Mouse (Mus musculus) heart, embryonic 15.5 days (tissue): ENCODE data around the gene Nupr1l. TPM values are rescaled to one million over a fixed set of nuclear protein-coding genes. Genes with fewer than 3 reads are reported as not detected.

ENCODE experiments used
- ATAC-seq: fragments of 200-750 bp; cut with Nextera tagmentation; replicated peaks from 2 replicates; pipeline ENCODE4 v1.8.0; 2017; ENCODE audit warnings: low read depth, moderate TSS enrichment; ENCODE audit not compliant: insufficient number of reproducible peaks, insufficient read depth, low FRiP score
- H3K27ac ChIP-seq: fragments of 300-500 bp; sonication (generic); 2 replicates; pipeline ENCODE4 v1.5.1; 2015; ENCODE audit warnings: mild to moderate bottlenecking, inconsistent platforms
- H3K27me3 ChIP-seq: fragments of 300-500 bp; sonication (generic); 2 replicates; pipeline ENCODE4 v1.6.1; 2015; ENCODE audit warnings: inconsistent platforms
- H3K36me3 ChIP-seq: fragments of 300-500 bp; sonication (generic); 2 replicates; pipeline ENCODE4 v1.6.1; 2015; ENCODE audit warnings: mild to moderate bottlenecking, inconsistent platforms
- H3K4me1 ChIP-seq: fragments of 300-500 bp; sonication (generic); replicated peaks from 2 replicates; pipeline ENCODE4 v1.6.1; 2015; ENCODE audit warnings: inconsistent platforms
- H3K4me2 ChIP-seq: fragments of 300-500 bp; sonication (generic); 2 replicates; pipeline ENCODE4 v1.6.1; 2015; ENCODE audit warnings: inconsistent platforms, mild to moderate bottlenecking, moderate library complexity
- H3K4me3 ChIP-seq: fragments of 300-500 bp; sonication (generic); 2 replicates; pipeline ENCODE4 v1.5.1; 2015; ENCODE audit warnings: mild to moderate bottlenecking, inconsistent platforms
- H3K9ac ChIP-seq: fragments of 300-500 bp; sonication (generic); 2 replicates; pipeline ENCODE4 v1.6.1; 2015; ENCODE audit warnings: mild to moderate bottlenecking, inconsistent platforms
- H3K9me3 ChIP-seq: fragments of 300-500 bp; sonication (generic); replicated peaks from 2 replicates; pipeline ENCODE4 v1.6.1; 2016; ENCODE audit warnings: inconsistent platforms
- WGBS: fragments of 180-500 bp; shearing (Covaris S2); methylation state at CpG from one replicate; pipeline ENCODE4 v1.1.7; 2015; ENCODE audit warnings: mixed read lengths; 5-methylcytosine and 5-hydroxymethylcytosine counted together
- polyA plus RNA-seq: library from polyadenylated mRNA; unstranded; fragments of >200 nt; fragmentation: Nextera tagmentation; extraction: Ambion mirVana; gene quantifications from 2 replicates; pipeline ENCODE4 v1.2.1, GENCODE M21; 2015

The Nupr1l gene
- polyA plus RNA-seq, 1 experiment from 2014 or later, result 2.8 TPM

- Histone ChIP-seq H3K4me3 (no peak overlapping the region), H3K4me1 (no peaks in the 10 kb centered on the region), H3K27me3 (no peaks in the 10 kb centered on the region), H3K4me2 (no peak overlapping the region), H3K36me3 (no peaks in the 10 kb centered on the region), H3K9me3 (no peaks in the 10 kb centered on the region), H3K9ac (no peak overlapping the region), H3K27ac (no peak overlapping the region)
- 72% methylated on average over 9 of the region's 9 CpGs for WGBS
- no peak for ATAC-seq
These were observed 10.4 kb downstream of the Nupr1l start for GRCm38 (mm10) chr5:129918752-129919151.

- no peak overlapping the region for H3K4me3 ChIP-seq
- H3K4me1 ChIP-seq, result no peaks in the 10 kb centered on the region
- no peak overlapping the region for H3K27ac ChIP-seq
- ATAC-seq, result no peak
- H3K27me3 ChIP-seq, result no peaks in the 10 kb centered on the region
- H3K9me3 ChIP-seq, result no peaks in the 10 kb centered on the region
- no peak overlapping the region for H3K4me2 ChIP-seq
- H3K36me3 ChIP-seq, result no peaks in the 10 kb centered on the region
- 62% methylated on average over 8 of the region's 8 CpGs for WGBS
- no peak overlapping the region for H3K9ac ChIP-seq
These were observed 11.0 kb downstream of the Nupr1l start for GRCm38 (mm10) chr5:129919320-129919719.

GRCm38 (mm10) chr5:129921972-129922371 lies 13.6 kb downstream of the Nupr1l start:
- H3K27ac ChIP-seq, result no peak overlapping the region
- H3K9ac ChIP-seq, result no peak overlapping the region
- H3K9me3 ChIP-seq, result no peaks in the 10 kb centered on the region
- no peak for ATAC-seq
- H3K4me1 ChIP-seq, result no peaks in the 10 kb centered on the region
- H3K27me3 ChIP-seq, result no peaks in the 10 kb centered on the region
- no peak overlapping the region for H3K4me2 ChIP-seq
- H3K36me3 ChIP-seq, result no peaks in the 10 kb centered on the region
- WGBS, result 90% methylated on average over 4 of the region's 4 CpGs
- no peak overlapping the region for H3K4me3 ChIP-seq

GRCm38 (mm10) chr5:129924820-129925452 lies 16.6 kb downstream of the Nupr1l start:
- no peak overlapping the region for H3K9ac ChIP-seq
- 81% methylated on average over 8 of the region's 8 CpGs for WGBS

GRCm38 (mm10) chr5:129925933-129926332 lies 17.6 kb downstream of the Nupr1l start:
- ATAC-seq, result no peak
- WGBS, result 64% methylated on average over 5 of the region's 5 CpGs
- no peak overlapping the region for H3K4me2 ChIP-seq
- H3K36me3 ChIP-seq, result no peaks in the 10 kb centered on the region
- no peak overlapping the region for H3K9ac ChIP-seq
- no peak overlapping the region for H3K4me3 ChIP-seq
- H3K27me3 ChIP-seq, result no peaks in the 10 kb centered on the region
- no peaks in the 10 kb centered on the region for H3K9me3 ChIP-seq
- no peaks in the 10 kb centered on the region for H3K4me1 ChIP-seq
- H3K27ac ChIP-seq, result no peak overlapping the region

More at GRCm38 (mm10) chr5:129924820-129925452, 16.6 kb downstream of the Nupr1l start:
- ATAC-seq, result no peak
- no peak overlapping the region for H3K4me3 ChIP-seq
- H3K36me3 ChIP-seq, result no peaks in the 10 kb centered on the region
- H3K4me1 ChIP-seq, result no peaks in the 10 kb centered on the region
- no peaks in the 10 kb centered on the region for H3K9me3 ChIP-seq
- H3K27ac ChIP-seq, result no peak overlapping the region
- H3K27me3 ChIP-seq, result no peaks in the 10 kb centered on the region
- no peak overlapping the region for H3K4me2 ChIP-seq

- Histone ChIP-seq H3K27ac (no peak overlapping the region), H3K4me2 (no peak overlapping the region), H3K36me3 (no peaks in the 10 kb centered on the region), H3K4me3 (no peak overlapping the region), H3K9ac (no peak overlapping the region), H3K4me1 (no peaks in the 10 kb centered on the region), H3K27me3 (no peaks in the 10 kb centered on the region), H3K9me3 (no peaks in the 10 kb centered on the region)
- 53% methylated on average over 9 of the region's 9 CpGs for WGBS
- no peak for ATAC-seq
These were observed 21.9 kb downstream of the Nupr1l start for GRCm38 (mm10) chr5:129929924-129930855.

GRCm38 (mm10) chr5:129936941-129937340 lies 28.6 kb downstream of the Nupr1l start:
- ATAC-seq, result no peak
- H3K27me3 ChIP-seq, result no peaks in the 10 kb centered on the region; the same call in 1 of the 2 replicates

GRCm38 (mm10) chr5:129940281-129940680 lies 31.9 kb downstream of the Nupr1l start:
- Histone ChIP-seq H3K27me3 (no peaks in the 10 kb centered on the region; the same call in 1 of the 2 replicates), H3K4me3 (no peak overlapping the region), H3K9me3 (no peaks in the 10 kb centered on the region), H3K36me3 (no peaks in the 10 kb centered on the region), H3K27ac (no peak overlapping the region), H3K9ac (no peak overlapping the region), H3K4me2 (0 out of 2 replicates have a peak overlapping the region, but pooled peaks have one; percentile 67), H3K4me1 (peaks cover 6% of the 10 kb centered on the region)
- no peak for ATAC-seq
- WGBS, result 47% methylated on average over 2 of the region's 2 CpGs

More at GRCm38 (mm10) chr5:129936941-129937340, 28.6 kb downstream of the Nupr1l start:
- Histone ChIP-seq H3K9ac (no peak overlapping the region), H3K4me3 (no peak overlapping the region), H3K4me2 (no peak overlapping the region), H3K27ac (no peak overlapping the region), H3K9me3 (no peaks in the 10 kb centered on the region), H3K4me1 (no peaks in the 10 kb centered on the region), H3K36me3 (no peaks in the 10 kb centered on the region)
- WGBS, result 51% methylated on average over 4 of the region's 4 CpGs

GRCm38 (mm10) chr5:129940736-129941494 lies 32.6 kb downstream of the Nupr1l start:
- Histone ChIP-seq H3K9me3 (no peaks in the 10 kb centered on the region), H3K27me3 (no peaks in the 10 kb centered on the region; the same call in 1 of the 2 replicates), H3K27ac (peak overlapping the region; percentile 59), H3K4me2 (peak overlapping the region; percentile 67), H3K4me3 (peak overlapping the region; percentile 75), H3K9ac (peak overlapping the region; percentile 44; the same call in 1 of the 2 replicates), H3K4me1 (peaks cover 6% of the 10 kb centered on the region), H3K36me3 (no peaks in the 10 kb centered on the region)
- ATAC-seq, result no peak
- WGBS, result 4% methylated on average over 9 of the region's 9 CpGs

- peak; percentile 97 for ATAC-seq
- H3K27me3 ChIP-seq, result no peaks in the 10 kb centered on the region; the same call in 1 of the 2 replicates
- no peaks in the 10 kb centered on the region for H3K9me3 ChIP-seq
- H3K4me2 ChIP-seq, result peak within 1 kb of the TSS; percentile 76
- H3K36me3 ChIP-seq, result no peaks in the 10 kb centered on the region
- H3K9ac ChIP-seq, result peak within 1 kb of the TSS; percentile 81
- H3K4me3 ChIP-seq, result peak within 1 kb of the TSS; percentile 75
- WGBS, result under 1% methylated on average over 56 of the region's 59 CpGs
- H3K4me1 ChIP-seq, result peaks cover 6% of the 10 kb centered on the region
- H3K27ac ChIP-seq, result peak within 1 kb of the TSS; percentile 59
These were observed 33.2 kb downstream of the Nupr1l start, which contains the start of gene Vkorc1l1 for GRCm38 (mm10) chr5:129941495-129942045. Gene Vkorc1l1, plus strand, starts transcription at chr5:129941970.
